Mouse (Mus musculus): Measurements from ENCODE around the gene Prss36.
"Not testable (repeated sequence)": the region's sequence is repeated elsewhere in the genome, so short reads cannot be mapped to it uniquely, and the experiment has no call there.

The Prss36 gene

DNA sequence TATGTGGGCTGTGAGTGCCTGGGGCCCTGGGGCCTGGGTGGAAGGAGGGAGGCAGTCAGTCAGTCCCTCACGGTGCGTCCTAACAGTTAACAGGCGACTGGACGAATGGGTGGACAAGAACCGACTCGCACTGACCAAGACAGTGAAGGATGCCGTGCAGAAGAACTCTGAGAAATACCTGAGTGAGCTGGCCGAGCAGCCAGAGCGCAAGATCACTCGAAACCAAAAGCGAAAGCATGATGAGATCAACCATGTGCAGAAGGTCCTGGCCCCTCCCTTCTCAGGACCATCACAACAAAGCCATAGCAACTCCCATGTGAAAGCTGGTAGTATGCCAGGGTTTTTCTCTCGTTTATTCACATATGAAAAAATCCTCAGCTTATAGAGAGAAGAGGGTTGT, 31.2 kb downstream of the Prss36 start:
- in situ Hi-C loops (cut with MboI; ENCODE audit: low pct_unique_long_range_greater_than_20kb in 1 of 2, low sequenced_read_pairs in 2 of 2, unreplicated experiment in 1 of 2), result no loop called here

DNA sequence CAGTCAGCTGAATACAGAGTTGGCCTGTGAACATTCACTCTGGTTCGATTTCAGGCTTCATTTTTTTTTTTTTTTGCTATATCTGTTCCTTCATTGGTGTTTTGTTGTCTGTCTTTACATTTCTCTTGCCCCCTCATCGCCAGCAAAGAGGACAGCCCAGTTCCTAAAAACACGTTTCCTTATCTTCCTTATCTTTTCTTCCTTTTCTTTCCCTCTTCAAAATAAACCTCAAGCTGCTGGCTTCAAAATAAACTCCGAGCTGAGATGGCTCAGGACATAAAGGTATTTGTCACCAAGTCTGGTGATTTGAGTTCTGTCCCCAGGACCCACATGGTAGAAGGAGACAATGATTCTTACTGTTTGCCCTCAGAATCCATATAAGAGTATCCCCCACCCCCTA, 33.6 kb downstream of the Prss36 start:
- in situ Hi-C loops (cut with MboI; ENCODE audit: low pct_unique_long_range_greater_than_20kb in 1 of 2, low sequenced_read_pairs in 2 of 2, unreplicated experiment in 1 of 2), result no loop called here

DNA sequence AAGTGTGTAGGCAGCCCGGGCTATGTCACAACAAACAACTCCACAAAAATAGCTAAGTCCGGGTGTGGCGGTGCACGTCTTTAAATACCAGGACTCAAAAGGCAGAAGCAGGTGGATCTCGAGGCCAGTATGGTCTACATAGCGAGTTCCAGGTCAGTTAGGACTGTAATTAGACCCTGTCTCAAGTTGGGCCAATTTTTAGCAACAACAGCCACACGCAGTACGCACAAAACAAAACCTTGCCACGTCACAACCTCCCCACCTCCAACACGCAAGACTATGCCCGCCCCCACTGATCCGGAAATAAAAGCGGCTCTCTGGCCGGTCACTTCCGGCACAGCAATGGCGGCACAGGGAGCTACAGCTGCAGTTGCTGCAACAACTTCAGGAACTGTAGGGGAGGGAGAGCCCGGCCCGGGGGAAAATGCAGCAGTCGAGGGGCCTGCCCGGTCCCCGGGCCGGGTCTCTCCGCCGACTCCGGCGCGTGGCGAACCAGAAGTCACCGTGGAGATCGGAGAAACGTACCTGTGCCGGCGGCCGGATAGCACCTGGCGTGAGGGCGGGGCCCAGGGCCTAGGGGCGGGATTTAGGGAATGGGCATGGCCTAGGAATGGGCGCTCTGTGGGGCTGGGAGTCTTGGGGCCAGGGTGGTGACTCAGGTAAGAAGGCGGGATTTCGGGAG, 34.2 kb downstream of the Prss36 start, which contains the start of gene Kat8:
TSS of gene Kat8 (plus strand) at position 327 of the 682 bp plus-strand sequence.
- in situ Hi-C loops (cut with MboI; ENCODE audit: low pct_unique_long_range_greater_than_20kb in 1 of 2, low sequenced_read_pairs in 2 of 2, unreplicated experiment in 1 of 2), result no loop called here

DNA sequence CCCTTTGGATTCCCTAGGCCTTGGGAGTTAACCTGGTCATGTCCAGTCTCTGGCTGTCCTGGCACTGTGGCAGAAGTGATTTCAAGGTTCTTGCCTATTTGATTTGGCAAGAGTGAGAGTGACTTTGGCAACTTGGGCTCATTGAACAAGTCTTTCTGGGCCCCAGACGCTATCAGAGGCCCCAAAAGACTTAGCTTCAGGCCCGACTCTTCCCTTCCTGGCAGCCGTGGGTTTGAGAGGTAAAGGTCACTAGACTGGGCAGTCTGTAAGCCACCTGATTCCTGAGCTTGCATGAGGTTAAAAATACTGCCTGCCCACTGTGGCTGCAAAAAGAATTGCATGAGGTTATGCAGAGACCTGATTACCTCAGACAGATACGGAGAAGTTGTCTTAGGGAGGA, 37.9 kb downstream of the Prss36 start:
- in situ Hi-C loops (cut with MboI; ENCODE audit: low pct_unique_long_range_greater_than_20kb in 1 of 2, low sequenced_read_pairs in 2 of 2, unreplicated experiment in 1 of 2), result no loop called here

DNA sequence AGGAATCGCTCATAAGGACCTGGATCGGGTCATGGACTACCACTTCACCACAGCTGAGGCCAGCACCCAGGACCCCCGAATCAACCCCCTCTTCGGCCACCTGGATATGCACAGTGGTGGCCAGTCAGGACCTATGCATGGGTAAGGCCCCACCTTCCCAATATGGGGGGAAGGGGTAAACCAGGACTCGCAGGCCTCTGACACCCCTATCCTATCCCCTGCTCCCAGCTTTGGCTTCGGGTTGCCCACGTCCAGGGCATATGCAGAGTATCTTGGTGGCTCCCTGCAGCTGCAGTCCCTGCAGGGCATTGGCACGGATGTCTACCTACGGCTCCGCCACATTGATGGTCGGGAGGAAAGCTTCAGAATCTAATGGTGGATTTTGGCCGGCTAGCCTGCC, 38.6 kb downstream of the Prss36 start:
- in situ Hi-C loops (cut with MboI; ENCODE audit: low pct_unique_long_range_greater_than_20kb in 1 of 2, low sequenced_read_pairs in 2 of 2, unreplicated experiment in 1 of 2), result no loop called here

DNA sequence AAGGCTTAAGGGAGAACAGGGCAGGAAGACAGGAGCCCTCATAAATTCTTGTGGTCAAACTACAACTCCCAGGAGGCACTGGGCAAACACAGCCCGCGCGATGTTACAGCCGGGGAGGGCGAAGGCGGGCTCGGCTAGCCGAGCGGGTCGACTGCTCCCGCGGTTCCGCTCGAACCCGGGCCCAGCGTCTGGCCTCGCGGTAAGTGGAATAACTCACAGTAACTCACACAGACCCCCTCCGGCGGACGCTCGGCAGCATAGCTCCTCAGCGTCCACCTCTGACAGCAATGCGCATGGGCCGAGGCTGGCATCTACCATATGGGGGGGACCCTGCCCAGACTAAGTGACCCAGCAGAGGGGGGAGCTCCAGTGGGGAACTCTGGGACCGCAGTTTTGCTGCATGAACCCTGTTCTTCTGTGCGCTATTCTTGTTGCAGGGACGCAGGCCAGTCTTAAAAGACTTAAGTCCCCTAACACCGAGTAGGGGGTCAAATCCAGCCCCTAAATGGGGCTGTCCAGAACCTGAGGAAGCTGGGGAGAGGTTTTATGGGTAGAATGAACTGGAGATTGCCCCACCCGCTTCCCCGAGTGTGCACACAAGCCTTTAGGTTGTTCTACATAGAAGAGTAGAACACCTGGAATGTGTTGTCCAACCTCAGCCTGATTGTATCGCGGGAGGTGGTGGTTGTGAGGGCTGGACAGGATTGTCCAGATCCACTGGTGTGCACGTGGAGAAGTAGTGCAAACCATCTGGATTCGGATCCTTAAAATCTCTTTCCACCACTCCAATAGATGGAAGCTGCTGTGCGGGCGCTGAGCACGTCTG, 42.3 kb downstream of the Prss36 start, which contains the start of gene Bckdk:
TSS of gene Bckdk (plus strand) at position 112 of the 826 bp plus-strand sequence.
- in situ Hi-C loops (cut with MboI; ENCODE audit: low pct_unique_long_range_greater_than_20kb in 1 of 2, low sequenced_read_pairs in 2 of 2, unreplicated experiment in 1 of 2), result no loop called here

DNA sequence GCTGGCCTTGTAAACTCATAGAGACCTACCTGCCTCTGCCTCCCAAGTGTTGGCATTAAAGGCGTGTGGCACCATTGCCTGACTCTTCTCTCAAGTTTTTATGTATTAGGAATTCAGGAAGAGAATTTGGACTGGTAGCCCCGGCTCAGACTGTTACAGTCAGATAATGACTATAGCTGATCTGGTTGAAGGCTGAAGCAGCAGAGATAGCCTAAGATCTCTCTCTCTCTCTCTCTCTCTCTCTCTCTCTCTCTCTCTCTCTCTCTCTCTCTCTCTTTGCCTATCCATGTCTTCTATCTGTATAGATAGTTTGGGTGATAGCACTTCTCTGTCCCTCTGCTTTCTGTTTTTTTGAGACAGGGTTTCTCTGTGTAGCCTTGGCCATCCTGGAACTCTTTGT, 44.8 kb downstream of the Prss36 start:
- in situ Hi-C loops (cut with MboI; ENCODE audit: low pct_unique_long_range_greater_than_20kb in 1 of 2, low sequenced_read_pairs in 2 of 2, unreplicated experiment in 1 of 2), result no loop called here

DNA sequence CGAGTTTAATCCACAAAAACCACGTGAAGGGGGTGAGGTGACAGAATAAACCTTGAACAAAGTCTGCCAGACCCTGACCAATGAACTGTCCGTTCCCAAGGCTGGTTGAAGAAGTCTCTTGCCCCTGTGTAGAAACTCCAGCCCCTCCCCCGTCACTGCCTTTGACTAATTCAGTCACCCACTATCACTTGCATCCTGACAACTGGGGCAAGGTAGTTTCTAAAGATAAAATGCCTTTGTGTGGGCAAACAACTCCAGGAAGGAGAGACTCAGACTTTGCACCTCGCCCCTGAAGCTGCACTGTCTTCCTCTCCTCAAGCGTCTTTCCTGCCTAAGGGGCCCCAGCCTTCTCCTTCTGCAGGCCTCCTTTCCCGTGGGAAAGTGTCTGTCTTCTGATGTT, 46.5 kb downstream of the Prss36 start:
- in situ Hi-C loops (cut with MboI; ENCODE audit: low pct_unique_long_range_greater_than_20kb in 1 of 2, low sequenced_read_pairs in 2 of 2, unreplicated experiment in 1 of 2), result no loop called here

DNA sequence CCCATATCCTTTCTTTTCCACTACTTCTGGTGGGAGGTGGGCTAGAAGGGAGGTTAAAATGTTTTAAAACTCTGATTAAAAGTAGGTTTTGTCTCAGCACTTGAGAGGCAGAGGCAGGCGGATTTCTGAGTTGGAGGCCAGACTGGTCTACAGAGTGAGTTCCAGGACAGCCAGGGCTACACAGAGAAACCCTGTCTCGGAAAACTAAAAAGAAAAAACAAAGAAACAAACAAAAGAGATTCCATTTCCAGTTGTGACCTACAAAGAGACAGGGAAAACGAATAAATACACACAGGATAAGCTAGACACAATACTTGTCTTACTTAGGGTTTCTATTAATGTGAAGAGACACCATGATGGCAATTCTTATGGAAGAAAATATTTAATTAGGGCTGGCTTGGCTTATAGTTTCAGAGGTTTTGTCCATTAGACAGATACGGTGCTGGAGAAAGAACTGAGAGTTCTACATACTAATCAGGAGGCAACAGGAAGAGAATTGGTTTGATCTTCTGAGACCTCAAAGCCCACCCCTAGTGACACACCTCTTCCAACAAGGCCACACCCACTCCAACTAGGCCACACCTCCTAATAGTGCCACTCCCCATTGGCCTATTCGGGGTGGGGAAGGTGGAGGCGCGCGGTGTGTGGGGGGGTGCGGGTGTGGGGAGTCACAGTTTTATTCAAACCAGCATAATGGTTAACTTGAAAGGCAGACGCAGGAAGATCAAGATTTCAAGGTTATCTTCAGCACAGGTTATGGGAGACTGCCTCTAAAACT, 48.2 kb downstream of the Prss36 start:
- in situ Hi-C loops (cut with MboI; ENCODE audit: low pct_unique_long_range_greater_than_20kb in 1 of 2, low sequenced_read_pairs in 2 of 2, unreplicated experiment in 1 of 2), result no loop called here

DNA sequence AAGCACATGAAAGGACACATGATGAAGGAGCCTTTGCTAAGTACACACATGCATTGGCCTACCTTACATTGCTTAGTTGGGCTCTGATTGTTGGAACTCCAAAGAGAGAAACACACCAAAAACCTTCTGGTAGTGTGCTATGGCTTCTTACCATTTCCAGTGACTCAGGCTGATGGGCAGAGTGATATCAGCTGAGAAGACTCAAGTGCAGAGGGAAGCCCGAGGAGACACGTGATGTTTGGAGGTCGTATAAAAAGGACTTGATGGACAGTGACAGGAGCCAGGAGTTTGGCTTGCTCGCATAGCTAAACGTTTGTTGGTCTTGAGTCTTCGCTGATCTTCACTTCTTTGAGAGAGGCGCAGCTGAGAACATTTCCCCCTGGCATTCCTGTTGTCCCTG, 49.0 kb downstream of the Prss36 start:
- in situ Hi-C loops (cut with MboI; ENCODE audit: low pct_unique_long_range_greater_than_20kb in 1 of 2, low sequenced_read_pairs in 2 of 2, unreplicated experiment in 1 of 2), result no loop called here

DNA sequence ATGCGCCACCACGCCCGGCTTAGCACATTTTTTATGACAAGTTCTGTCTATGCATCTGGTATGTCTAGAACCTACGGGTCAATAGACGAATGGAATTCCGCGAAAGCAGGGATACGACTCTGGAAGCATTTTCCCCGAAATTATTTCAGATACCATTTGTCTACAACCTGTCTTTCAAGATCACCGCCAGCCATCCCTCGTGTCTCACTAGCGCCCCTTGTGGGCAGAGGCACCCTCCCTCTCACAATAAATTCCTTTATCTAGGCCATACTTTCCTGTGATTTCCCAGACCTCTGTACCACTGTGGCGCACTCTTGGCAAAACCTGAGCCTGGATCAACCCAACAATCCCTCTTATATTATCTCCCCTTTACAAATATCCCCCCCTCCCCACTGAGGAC, 50.1 kb downstream of the Prss36 start:
- in situ Hi-C loops (cut with MboI; ENCODE audit: low pct_unique_long_range_greater_than_20kb in 1 of 2, low sequenced_read_pairs in 2 of 2, unreplicated experiment in 1 of 2), result no loop called here

DNA sequence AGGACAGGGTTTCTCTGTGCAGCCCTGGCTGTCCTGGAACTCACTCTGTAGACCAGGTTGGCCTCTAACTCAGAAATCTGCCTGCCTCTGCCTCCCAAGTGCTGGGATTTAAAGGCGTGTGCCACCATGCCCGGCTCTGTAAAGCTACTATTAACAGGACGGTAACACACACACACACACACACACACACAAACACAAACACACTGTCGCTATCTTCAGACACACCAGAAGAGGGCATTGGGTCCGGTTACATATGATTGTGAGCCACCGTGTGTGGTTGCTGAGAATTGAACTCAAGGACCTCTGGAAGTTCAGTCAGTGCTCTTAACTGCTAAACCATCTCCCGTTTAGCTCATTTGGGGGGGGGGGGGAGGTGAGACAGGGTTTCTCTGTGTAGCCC, 50.6 kb downstream of the Prss36 start:
- in situ Hi-C loops (cut with MboI; ENCODE audit: low pct_unique_long_range_greater_than_20kb in 1 of 2, low sequenced_read_pairs in 2 of 2, unreplicated experiment in 1 of 2), result not testable (repeated sequence)

DNA sequence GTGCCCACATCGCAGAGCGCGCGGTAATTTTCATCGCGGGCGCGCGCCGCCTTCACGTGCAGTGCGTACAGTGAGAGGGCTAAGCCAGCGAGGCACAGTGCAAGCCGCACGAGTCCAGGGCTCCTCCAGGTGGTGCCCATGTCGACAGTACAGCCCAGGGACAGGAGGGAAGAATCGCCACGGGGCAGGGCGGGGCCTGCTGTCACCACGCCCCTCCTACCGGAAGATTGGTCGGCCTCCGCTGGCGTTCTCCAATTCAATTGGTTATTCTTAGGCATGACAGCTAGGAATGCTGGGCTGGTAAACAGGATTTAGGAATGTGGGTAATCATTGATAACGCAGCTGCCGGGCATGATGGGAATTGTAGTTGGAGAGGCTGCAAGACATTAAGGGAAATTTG, 51.1 kb downstream of the Prss36 start, which contains the start of the genes Gm21974 and Vkorc1:
TSS of gene Gm21974 (minus strand) at position 13 of the 400 bp plus-strand sequence.
TSS of gene Vkorc1 (minus strand) at position 176 of the 400 bp plus-strand sequence.
- in situ Hi-C loops (cut with MboI; ENCODE audit: low pct_unique_long_range_greater_than_20kb in 1 of 2, low sequenced_read_pairs in 2 of 2, unreplicated experiment in 1 of 2), result no loop called here

DNA sequence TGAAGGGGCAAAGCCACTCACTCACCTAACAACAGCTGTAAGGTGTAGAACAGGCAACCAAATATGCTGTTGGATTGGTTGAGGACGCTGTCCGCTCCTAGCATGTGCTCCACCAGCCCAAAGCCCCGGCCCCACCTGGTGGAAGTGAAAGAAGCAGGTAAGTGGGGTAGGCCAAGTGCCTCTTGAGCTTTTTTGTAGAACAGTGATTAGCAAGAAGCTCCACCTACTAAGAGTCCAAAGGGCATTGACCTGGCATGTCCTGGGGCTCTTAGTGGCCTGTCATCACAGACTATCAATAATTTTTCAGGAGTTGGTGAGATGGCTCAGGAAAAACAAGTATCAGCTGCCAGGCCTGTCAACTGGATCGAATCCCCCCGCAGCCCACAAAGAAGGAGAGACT, 52.0 kb downstream of the Prss36 start:
- in situ Hi-C loops (cut with MboI; ENCODE audit: low pct_unique_long_range_greater_than_20kb in 1 of 2, low sequenced_read_pairs in 2 of 2, unreplicated experiment in 1 of 2), result no loop called here

DNA sequence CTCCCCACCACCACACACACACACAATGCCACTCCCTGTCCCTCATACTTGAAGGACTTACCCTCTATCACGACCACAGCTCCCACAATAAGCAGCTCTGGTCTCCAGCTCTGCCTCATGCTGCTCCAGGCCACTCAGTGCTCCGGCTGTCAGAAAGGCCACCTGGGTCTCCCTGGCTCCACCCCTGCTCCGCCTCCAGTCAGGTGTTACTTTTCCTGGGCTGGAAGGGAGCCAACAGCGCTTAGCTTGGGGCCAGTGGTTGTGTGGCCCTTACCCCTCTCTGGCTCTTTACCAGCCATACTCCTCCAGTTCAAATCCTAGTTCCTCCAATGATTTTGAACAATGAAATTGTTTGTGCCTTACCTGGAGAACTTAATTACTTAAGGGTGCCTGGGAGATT, 55.7 kb downstream of the Prss36 start, which contains the start of gene Prss53:
TSS of gene Prss53 (minus strand) at position 173 of the 400 bp plus-strand sequence.
- in situ Hi-C loops (cut with MboI; ENCODE audit: low pct_unique_long_range_greater_than_20kb in 1 of 2, low sequenced_read_pairs in 2 of 2, unreplicated experiment in 1 of 2), result no loop called here

DNA sequence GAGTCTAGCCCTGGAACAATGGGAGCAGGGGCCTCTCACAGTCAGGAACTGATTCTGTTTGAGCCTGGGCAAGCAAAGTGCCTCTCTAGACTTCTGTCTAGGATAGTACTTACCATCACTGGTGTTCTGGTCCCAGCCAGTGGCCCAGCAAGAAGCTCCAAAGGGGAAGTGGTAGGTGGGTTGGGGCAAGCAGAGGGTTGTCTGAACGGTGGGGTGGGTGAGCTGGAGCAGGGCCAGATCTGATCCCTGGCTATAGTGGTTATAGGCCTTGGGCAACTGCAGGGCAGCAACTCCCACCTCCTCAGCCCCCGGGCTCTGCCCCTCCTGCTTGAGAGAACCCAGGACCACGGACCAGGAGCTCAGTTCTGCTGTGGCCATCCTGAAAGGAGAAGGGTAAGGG, 57.7 kb downstream of the Prss36 start:
- in situ Hi-C loops (cut with MboI; ENCODE audit: low pct_unique_long_range_greater_than_20kb in 1 of 2, low sequenced_read_pairs in 2 of 2, unreplicated experiment in 1 of 2), result no loop called here

DNA sequence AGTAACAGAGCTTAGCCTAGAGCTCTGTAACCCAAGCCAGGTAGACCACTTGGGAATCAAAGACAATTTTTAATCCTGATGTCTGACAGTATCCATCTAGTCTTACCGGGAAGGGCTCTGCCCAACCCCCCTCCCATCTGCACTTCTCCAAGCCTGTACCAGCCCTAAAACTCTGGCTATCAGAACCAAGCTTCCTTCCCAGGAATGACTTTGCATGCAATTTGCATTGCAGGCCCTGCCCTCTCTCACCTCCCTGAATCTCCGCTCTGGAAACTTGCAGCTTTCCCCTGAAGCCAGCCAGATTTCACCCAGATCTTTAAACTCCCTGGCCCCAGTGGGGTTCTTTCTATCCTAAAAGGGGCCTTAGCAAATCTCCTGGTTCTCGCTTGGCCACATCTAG, 58.7 kb downstream of the Prss36 start:
- in situ Hi-C loops (cut with MboI; ENCODE audit: low pct_unique_long_range_greater_than_20kb in 1 of 2, low sequenced_read_pairs in 2 of 2, unreplicated experiment in 1 of 2), result no loop called here

DNA sequence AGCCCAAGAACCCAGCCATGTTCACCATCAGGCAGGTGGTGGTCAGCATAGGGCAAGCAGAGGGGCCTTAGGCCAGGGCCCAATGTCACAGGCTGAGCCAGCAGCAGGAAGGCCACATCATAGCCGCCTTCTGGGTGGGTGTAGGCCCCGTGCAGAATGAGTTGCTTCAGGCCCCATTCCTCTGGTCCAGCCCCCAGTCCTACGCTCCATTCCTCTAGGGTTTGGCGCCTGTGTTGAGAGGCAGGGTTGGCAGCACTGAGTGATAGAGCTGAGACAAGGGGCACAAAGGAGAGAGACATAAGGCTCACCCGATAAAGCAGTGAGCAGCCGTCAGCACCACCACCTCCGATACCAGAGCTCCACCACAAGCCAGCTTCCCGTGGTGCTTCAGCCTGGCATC, 59.3 kb downstream of the Prss36 start:
- in situ Hi-C loops (cut with MboI; ENCODE audit: low pct_unique_long_range_greater_than_20kb in 1 of 2, low sequenced_read_pairs in 2 of 2, unreplicated experiment in 1 of 2), result no loop called here

DNA sequence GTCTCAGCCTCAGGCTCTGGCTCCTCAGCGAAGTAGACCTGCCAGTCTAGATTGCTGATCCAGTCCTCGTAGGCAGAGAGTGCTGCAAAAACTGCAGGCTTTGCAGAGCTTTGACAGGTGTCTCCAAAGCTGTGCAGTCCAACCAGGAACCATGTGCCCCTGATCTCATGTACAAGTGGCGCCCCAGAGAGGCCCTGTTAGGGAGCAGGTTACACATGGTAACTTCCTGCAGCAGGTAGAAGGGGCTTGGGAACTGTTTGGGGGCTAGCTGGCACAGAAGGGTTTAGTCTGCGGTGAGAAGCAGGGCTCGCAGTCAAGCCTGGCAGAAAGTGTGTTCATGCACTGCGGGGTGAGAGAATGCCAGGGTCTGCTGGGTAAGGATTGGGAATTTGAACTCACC, 60.0 kb downstream of the Prss36 start:
- in situ Hi-C loops (cut with MboI; ENCODE audit: low pct_unique_long_range_greater_than_20kb in 1 of 2, low sequenced_read_pairs in 2 of 2, unreplicated experiment in 1 of 2), result no loop called here

Measured in mouse embryonic stem cell (cell line).